Mouse (Mus musculus): Measurements from ENCODE around the gene Gh. TPM values are rescaled to one million over a fixed set of nuclear protein-coding genes. Genes with fewer than 3 reads are reported as not detected.

The Gh gene
- polyA plus RNA-seq, 1 experiment, result not detected

- peak within 1 kb of the TSS; percentile 94 for H3K4me3 ChIP-seq (replicated peaks)
- H3K4me1 ChIP-seq (ENCODE audit: control insufficient read depth), result peaks cover 39% of the 10 kb centered on the region
- no peak for TF ChIP-seq GATA1 (IDR thresholded peaks at IDR 0.05; ENCODE audit: low read length)
- no peak for TF ChIP-seq TAL1 (IDR thresholded peaks at IDR 0.05; ENCODE audit: low read length)
- H3K36me3 ChIP-seq (ENCODE audit: control insufficient read depth), result peaks cover 74% of the 10 kb centered on the region
- H3K27me3 ChIP-seq (ENCODE audit: control insufficient read depth), result no peaks in the 10 kb centered on the region
- no peaks in the 10 kb centered on the region for H3K9me3 ChIP-seq (ENCODE audit: control insufficient read depth, low read length)
Measured at GRCm38 (mm10) chr11:106255685-106256451, 45.8 kb downstream of the Gh start, which contains the start of the genes Ftsj3 and Psmc5. Gene Ftsj3 (minus strand): TSS chr11:106256079. Gene Psmc5 (plus strand): TSS chr11:106256154.

GRCm38 (mm10) chr11:106255174-106255573 is 46.5 kb downstream of the Gh start:
- Histone ChIP-seq H3K9me3 (ENCODE audit: control insufficient read depth, low read length) (no peaks in the 10 kb centered on the region), H3K27me3 (ENCODE audit: control insufficient read depth) (no peaks in the 10 kb centered on the region), H3K36me3 (ENCODE audit: control insufficient read depth) (peaks cover 76% of the 10 kb centered on the region), H3K4me3 (replicated peaks) (peak overlapping the region; percentile 94), H3K4me1 (ENCODE audit: control insufficient read depth) (peaks cover 39% of the 10 kb centered on the region)
- TF ChIP-seq TAL1 (IDR thresholded peaks at IDR 0.05; ENCODE audit: low read length) (no peak), GATA1 (IDR thresholded peaks at IDR 0.05; ENCODE audit: low read length) (no peak)

GRCm38 (mm10) chr11:106254767-106255166 is 46.9 kb downstream of the Gh start:
- Histone ChIP-seq H3K27me3 (ENCODE audit: control insufficient read depth) (no peaks in the 10 kb centered on the region), H3K9me3 (ENCODE audit: control insufficient read depth, low read length) (no peaks in the 10 kb centered on the region), H3K36me3 (ENCODE audit: control insufficient read depth) (peaks cover 76% of the 10 kb centered on the region), H3K4me1 (ENCODE audit: control insufficient read depth) (peaks cover 39% of the 10 kb centered on the region), H3K4me3 (replicated peaks) (peak overlapping the region; percentile 94)
- TF ChIP-seq TAL1 (IDR thresholded peaks at IDR 0.05; ENCODE audit: low read length), result no peak
- TF ChIP-seq GATA1 (IDR thresholded peaks at IDR 0.05; ENCODE audit: low read length), result no peak

Other genes starting within 250 kb of the Gh start
- gene Taco1, start 235.8 kb downstream of the Gh start, polyA plus RNA-seq (2012), result 0.49 and 0.57 TPM in 2 replicates
- 0.05 and 0.07 TPM in 2 replicates for gene Map3k3, start 217.3 kb downstream of the Gh start, polyA plus RNA-seq (2012)
- not detected in 2 replicates for gene Gm10840, start 141.0 kb downstream of the Gh start, polyA plus RNA-seq (2012)
- gene Limd2, start 141.0 kb downstream of the Gh start, polyA plus RNA-seq (2012), result 0.93 and 0.94 TPM in 2 replicates
- 2.6 and 3.1 TPM in 2 replicates for gene Strada, start 99.7 kb downstream of the Gh start, polyA plus RNA-seq (2012)
- gene Ccdc47, start 85.5 kb downstream of the Gh start, polyA plus RNA-seq (2012), result 0.17 and 0.20 TPM in 2 replicates
- 1.4 and 1.5 TPM in 2 replicates for gene Ddx42, start 84.9 kb downstream of the Gh start, polyA plus RNA-seq (2012)
- gene Ftsj3, start 45.8 kb downstream of the Gh start, polyA plus RNA-seq (2012), result 0.49 and 0.56 TPM in 2 replicates
- gene Psmc5, start 45.7 kb downstream of the Gh start, polyA plus RNA-seq (2012), result 3.8 and 5.2 TPM in 2 replicates
- gene Smarcd2, start 28.9 kb downstream of the Gh start, polyA plus RNA-seq (2012), result 6.5 and 7.7 TPM in 2 replicates
- gene Tcam1, start 25.2 kb downstream of the Gh start, polyA plus RNA-seq (2012), result not detected in 2 replicates
- 0.03 and 0.08 TPM in 2 replicates for gene Cd79b, start 12.9 kb upstream of the Gh start, polyA plus RNA-seq (2012)
- not detected in 2 replicates for gene Scn4a, start 51.4 kb upstream of the Gh start, polyA plus RNA-seq (2012)
- not detected in 2 replicates for gene Prr29, start 63.6 kb upstream of the Gh start, polyA plus RNA-seq (2012)
- gene Icam2, start 86.2 kb upstream of the Gh start, polyA plus RNA-seq (2012), result 0.03 and 0.14 TPM in 2 replicates
- 0.14 and 0.27 TPM in 2 replicates for gene Ern1, start 186.0 kb upstream of the Gh start, polyA plus RNA-seq (2012)